Mouse (Mus musculus): ENCODE measurements at regions not wholly inside any gene's neighbourhood (a gene's known extent, or its start where the extent isn't known, plus 50 kb on each side); places are given as distances from the start of the nearest gene placed in this dataset.

- peak; percentile 48 to 66 for DNase-seq
- Histone ChIP-seq H3K27me3 (ENCODE audit: control insufficient read depth, insufficient read depth, low read length) (no peaks in the 10 kb centered on the region; the same call in 1 of the 2 replicates), H3K4me1 (ENCODE audit: control insufficient read depth, insufficient read depth, low read length) (0 out of 2 replicates have a peak, but pooled peaks cover 2% of the 10 kb centered on the region), H3K79me2 (replicated peaks; ENCODE audit: control insufficient read depth, insufficient read depth, low read length) (no peaks in the 10 kb centered on the region), H3K36me3 (ENCODE audit: control insufficient read depth, insufficient read depth, low read length) (no peaks in the 10 kb centered on the region), H3K9ac (ENCODE audit: low read depth, low read length) (no peak overlapping the region), H3K27ac (no peak overlapping the region), H3K4me3 (no peak overlapping the region)
- no peak for TF ChIP-seq CTCF (IDR thresholded peaks at IDR 0.05)
- no peak for TF ChIP-seq POLR2A (IDR thresholded peaks at IDR 0.05; ENCODE audit: insufficient read depth, low read depth, low read length)
- no peak for TF ChIP-seq EP300 (IDR thresholded peaks at IDR 0.05; ENCODE audit: insufficient read depth, low read depth, low read length)
- intact Hi-C loops (cut with DNase I) = no loop called here
- WGBS = 24% methylated on average over 7 of the region's 7 CpGs
These were observed 337.8 kb upstream of the Tbx3 start for GRCm38 (mm10) chr5:119332621-119333020.

GRCm38 (mm10) chr5:119335211-119335610 lies 335.3 kb upstream of the Tbx3 start:
- WGBS = 71% methylated on average over 2 of the region's 2 CpGs
- Histone ChIP-seq H3K4me3 (no peak overlapping the region), H3K9ac (ENCODE audit: low read depth, low read length) (no peak overlapping the region), H3K79me2 (replicated peaks; ENCODE audit: control insufficient read depth, insufficient read depth, low read length) (no peaks in the 10 kb centered on the region), H3K36me3 (ENCODE audit: control insufficient read depth, insufficient read depth, low read length) (no peaks in the 10 kb centered on the region), H3K27ac (no peak overlapping the region), H3K27me3 (ENCODE audit: control insufficient read depth, insufficient read depth, low read length) (no peaks in the 10 kb centered on the region; the same call in 1 of the 2 replicates), H3K4me1 (ENCODE audit: control insufficient read depth, insufficient read depth, low read length) (0 out of 2 replicates have a peak, but pooled peaks cover 2% of the 10 kb centered on the region)
- intact Hi-C loops (cut with DNase I) = no loop called here
- DNase-seq = peak in 1 of 2 experiments; percentile 22
- TF ChIP-seq EP300 (IDR thresholded peaks at IDR 0.05; ENCODE audit: insufficient read depth, low read depth, low read length) = no peak

GRCm38 (mm10) chr5:119335979-119336378 lies 334.5 kb upstream of the Tbx3 start:
- 39% methylated on average over 6 of the region's 6 CpGs for WGBS
- no peaks in the 10 kb centered on the region; the same call in 1 of the 2 replicates for H3K27me3 ChIP-seq (ENCODE audit: control insufficient read depth, insufficient read depth, low read length)
- TF ChIP-seq EP300 (IDR thresholded peaks at IDR 0.05; ENCODE audit: insufficient read depth, low read depth, low read length) (no peak), CTCF (IDR thresholded peaks at IDR 0.05) (no peak), POLR2A (IDR thresholded peaks at IDR 0.05; ENCODE audit: insufficient read depth, low read depth, low read length) (no peak)
- H3K4me1 ChIP-seq (ENCODE audit: control insufficient read depth, insufficient read depth, low read length) = 0 out of 2 replicates have a peak, but pooled peaks cover 2% of the 10 kb centered on the region
- no peaks in the 10 kb centered on the region for H3K79me2 ChIP-seq (replicated peaks; ENCODE audit: control insufficient read depth, insufficient read depth, low read length)
- DNase-seq = no peak
- no peak overlapping the region for H3K4me3 ChIP-seq
- no peak overlapping the region for H3K9ac ChIP-seq (ENCODE audit: low read depth, low read length)
- no peaks in the 10 kb centered on the region for H3K36me3 ChIP-seq (ENCODE audit: control insufficient read depth, insufficient read depth, low read length)
- intact Hi-C loops (cut with DNase I) = no loop called here
- H3K27ac ChIP-seq = no peak overlapping the region

GRCm38 (mm10) chr5:119337739-119338138 lies 332.7 kb upstream of the Tbx3 start:
- H3K27me3 ChIP-seq (ENCODE audit: control insufficient read depth, insufficient read depth, low read length) = no peaks in the 10 kb centered on the region
- H3K4me1 ChIP-seq (ENCODE audit: control insufficient read depth, insufficient read depth, low read length) = no peaks in the 10 kb centered on the region
- no peaks in the 10 kb centered on the region for H3K79me2 ChIP-seq (replicated peaks; ENCODE audit: control insufficient read depth, insufficient read depth, low read length)
- WGBS = 94% methylated on average over 4 of the region's 4 CpGs
- intact Hi-C loops (cut with DNase I) = no loop called here
- H3K36me3 ChIP-seq (ENCODE audit: control insufficient read depth, insufficient read depth, low read length) = no peaks in the 10 kb centered on the region
- H3K4me3 ChIP-seq = no peak overlapping the region
- no peak overlapping the region for H3K9ac ChIP-seq (ENCODE audit: low read depth, low read length)
- TF ChIP-seq EP300 (IDR thresholded peaks at IDR 0.05; ENCODE audit: insufficient read depth, low read depth, low read length) = no peak
- TF ChIP-seq POLR2A (IDR thresholded peaks at IDR 0.05; ENCODE audit: insufficient read depth, low read depth, low read length) = no peak
- no peak for TF ChIP-seq CTCF (IDR thresholded peaks at IDR 0.05)
- no peak overlapping the region for H3K27ac ChIP-seq
- no peak for DNase-seq

- no peaks in the 10 kb centered on the region for H3K79me2 ChIP-seq (replicated peaks; ENCODE audit: control insufficient read depth, insufficient read depth, low read length)
- WGBS = 87% methylated on average over 6 of the region's 6 CpGs
- H3K27me3 ChIP-seq (ENCODE audit: control insufficient read depth, insufficient read depth, low read length) = no peaks in the 10 kb centered on the region
- no peaks in the 10 kb centered on the region for H3K36me3 ChIP-seq (ENCODE audit: control insufficient read depth, insufficient read depth, low read length)
- H3K27ac ChIP-seq = no peak overlapping the region
- intact Hi-C loops (cut with DNase I) = no loop called here
- no peak overlapping the region for H3K4me3 ChIP-seq
- no peak for TF ChIP-seq POLR2A (IDR thresholded peaks at IDR 0.05; ENCODE audit: insufficient read depth, low read depth, low read length)
- TF ChIP-seq EP300 (IDR thresholded peaks at IDR 0.05; ENCODE audit: insufficient read depth, low read depth, low read length) = no peak
- TF ChIP-seq CTCF (IDR thresholded peaks at IDR 0.05) = no peak
- no peak overlapping the region for H3K9ac ChIP-seq (ENCODE audit: low read depth, low read length)
- DNase-seq = no peak
- no peaks in the 10 kb centered on the region for H3K4me1 ChIP-seq (ENCODE audit: control insufficient read depth, insufficient read depth, low read length)
These were observed 331.8 kb upstream of the Tbx3 start for GRCm38 (mm10) chr5:119338711-119339110.

- H3K4me1 ChIP-seq (ENCODE audit: control insufficient read depth, insufficient read depth, low read length) = no peaks in the 10 kb centered on the region
- intact Hi-C loops (cut with DNase I) = no loop called here
- 46% methylated on average over 4 of the region's 4 CpGs for WGBS
- H3K27ac ChIP-seq = no peak overlapping the region
- H3K79me2 ChIP-seq (replicated peaks; ENCODE audit: control insufficient read depth, insufficient read depth, low read length) = no peaks in the 10 kb centered on the region
- H3K36me3 ChIP-seq (ENCODE audit: control insufficient read depth, insufficient read depth, low read length) = no peaks in the 10 kb centered on the region
- H3K9ac ChIP-seq (ENCODE audit: low read depth, low read length) = no peak overlapping the region
- no peak for DNase-seq
- no peaks in the 10 kb centered on the region for H3K27me3 ChIP-seq (ENCODE audit: control insufficient read depth, insufficient read depth, low read length)
- no peak for TF ChIP-seq POLR2A (IDR thresholded peaks at IDR 0.05; ENCODE audit: insufficient read depth, low read depth, low read length)
- no peak for TF ChIP-seq EP300 (IDR thresholded peaks at IDR 0.05; ENCODE audit: insufficient read depth, low read depth, low read length)
- no peak for TF ChIP-seq CTCF (IDR thresholded peaks at IDR 0.05)
- no peak overlapping the region for H3K4me3 ChIP-seq
These were observed 322.2 kb upstream of the Tbx3 start for GRCm38 (mm10) chr5:119348303-119348702.

Measured in heart, adult 2 months (tissue).